Mouse (Mus musculus) heart, postnatal 0 days (tissue): Measurements from ENCODE around the gene S1pr2. TPM values are rescaled to one million over a fixed set of nuclear protein-coding genes. Genes with fewer than 3 reads are reported as not detected.
A peak's percentile ranks its signal among the peaks of the same experiment; 100 is the strongest.

Source experiments
- ATAC-seq: fragments of 200-750 bp; cut with Nextera tagmentation; 2 replicates; pipeline ENCODE4 v1.8.0; 2017; ENCODE audit warnings: low read depth, moderate number of reproducible peaks, moderate library complexity; ENCODE audit not compliant: insufficient read depth
- DNase-seq: peaks from one replicate; pipeline ENCODE4 v3.0.0-alpha.2; 2016; ENCODE audit warnings: low spot score
- H3K27ac ChIP-seq: fragments of 300-500 bp; sonication (generic); 2 replicates; pipeline ENCODE4 v1.5.1; 2014; ENCODE audit warnings: low read depth, mild to moderate bottlenecking
- H3K27me3 ChIP-seq: fragments of 300-500 bp; sonication (generic); 2 replicates; pipeline ENCODE4 v1.6.1; 2014; ENCODE audit warnings: low read length, mixed read lengths; ENCODE audit not compliant: control insufficient read depth, insufficient read depth
- H3K36me3 ChIP-seq: fragments of 300-500 bp; sonication (generic); replicated peaks from 2 replicates; pipeline ENCODE4 v1.6.1; 2014; ENCODE audit warnings: low read length, mixed read lengths; ENCODE audit not compliant: control insufficient read depth, insufficient read depth
- H3K4me1 ChIP-seq: fragments of 300-500 bp; sonication (generic); 2 replicates; pipeline ENCODE4 v1.6.1; 2014; ENCODE audit warnings: antibody characterized with exemption; ENCODE audit not compliant: control insufficient read depth, insufficient read depth
- H3K4me2 ChIP-seq: fragments of 300-500 bp; sonication (generic); 2 replicates; pipeline ENCODE4 v1.6.1; 2014; ENCODE audit warnings: low read depth, mild to moderate bottlenecking, low read length, moderate library complexity
- H3K4me3 ChIP-seq: fragments of 300-500 bp; sonication (generic); 2 replicates; pipeline ENCODE4 v1.5.1; 2014; ENCODE audit warnings: low read depth, low read length
- H3K9ac ChIP-seq: fragments of 300-500 bp; sonication (generic); replicated peaks from 2 replicates; pipeline ENCODE4 v1.6.1; 2014; ENCODE audit warnings: low read depth, low read length, mixed read lengths
- H3K9me3 ChIP-seq: fragments of 300-500 bp; sonication (generic); replicated peaks from 2 replicates; pipeline ENCODE4 v1.6.1; 2016; ENCODE audit warnings: low read length; ENCODE audit not compliant: control insufficient read depth
- CTCF ChIP-seq: IDR thresholded peaks from 2 replicates; pipeline ENCODE4 v1.5.1; 2016; ENCODE audit warnings: antibody characterized with exemption, control low read depth, low read depth
- EP300 ChIP-seq: IDR thresholded peaks from 2 replicates; pipeline ENCODE4 v1.6.1; 2016; ENCODE audit warnings: antibody characterized with exemption, low read depth
- WGBS: fragments of 180-500 bp; shearing (Covaris S2); extraction: QIAGEN DNeasy Blood & Tissue Kit; methylation state at CpG from one replicate; pipeline ENCODE4 v1.1.7; 2014; 5-methylcytosine and 5-hydroxymethylcytosine counted together
- polyA plus RNA-seq: library from polyadenylated mRNA; unstranded; fragments of >200 nt; fragmentation: Nextera tagmentation; extraction: Ambion mirVana; gene quantifications from 2 replicates; pipeline ENCODE4 v1.2.1, GENCODE M21; 2015
- total RNA-seq: library from RNA; depleted of rRNA; stranded (reverse); fragments of >200 nt; gene quantifications from 2 replicates; pipeline ENCODE4 v1.2.3, GENCODE M21; 2014; ENCODE audit warnings: low replicate concordance

Gene S1pr2
- total and polyA plus RNA-seq, 2 experiments from 2014 or later, result 7.4 to 8.5 TPM

- Histone ChIP-seq H3K9me3 (no peaks in the 10 kb centered on the region), H3K4me3 (no peak within 1 kb of the TSS), H3K4me2 (no peak within 1 kb of the TSS), H3K4me1 (no peaks in the 10 kb centered on the region), H3K27ac (no peak within 1 kb of the TSS), H3K36me3 (no peaks in the 10 kb centered on the region), H3K27me3 (no peaks in the 10 kb centered on the region), H3K9ac (no peak within 1 kb of the TSS)
- 77% methylated on average over 2 of the region's 2 CpGs for WGBS
- no peak for ATAC-seq
- no peak for DNase-seq
- no peak for TF ChIP-seq EP300
Observed at GRCm38 (mm10) chr9:20959430-20959938, 17.1 kb downstream of the S1pr2 start, which contains the start of gene Dnmt1. TSS of gene Dnmt1 (minus strand) at chr9:20959888.

GRCm38 (mm10) chr9:20956989-20957388 lies 19.6 kb downstream of the S1pr2 start:
- no peak overlapping the region for H3K4me2 ChIP-seq
- H3K4me1 ChIP-seq, result no peaks in the 10 kb centered on the region
- ATAC-seq, result no peak
- H3K9me3 ChIP-seq, result no peaks in the 10 kb centered on the region
- no peak for DNase-seq
- no peaks in the 10 kb centered on the region for H3K27me3 ChIP-seq
- no peak overlapping the region for H3K27ac ChIP-seq
- WGBS, result 60% methylated on average over 3 of the region's 3 CpGs
- TF ChIP-seq CTCF (no peak), EP300 (no peak)
- no peak overlapping the region for H3K4me3 ChIP-seq
- no peak overlapping the region for H3K9ac ChIP-seq
- H3K36me3 ChIP-seq, result no peaks in the 10 kb centered on the region

- DNase-seq, result peak; percentile 97
Observed at GRCm38 (mm10) chr9:20952520-20953227, 23.9 kb downstream of the S1pr2 start.

GRCm38 (mm10) chr9:20951966-20952519 lies 24.5 kb downstream of the S1pr2 start:
- Histone ChIP-seq H3K4me1 (0 out of 2 replicates have a peak, but pooled peaks cover 5% of the 10 kb centered on the region), H3K9ac (peak overlapping the region; percentile 74), H3K27ac (peak overlapping the region; percentile 75), H3K4me2 (peak overlapping the region; percentile 98), H3K9me3 (no peaks in the 10 kb centered on the region), H3K36me3 (no peaks in the 10 kb centered on the region; the same call in 1 of the 2 replicates), H3K4me3 (peak overlapping the region; percentile 85), H3K27me3 (no peaks in the 10 kb centered on the region)
- WGBS, result under 1% methylated on average over 17 of the region's 17 CpGs
- DNase-seq (no peak), ATAC-seq (peak; percentile 21; the same call in 1 of the 2 replicates)
- TF ChIP-seq CTCF, result no peak
- no peak for TF ChIP-seq EP300

More at GRCm38 (mm10) chr9:20952520-20953227, 23.9 kb downstream of the S1pr2 start:
- Histone ChIP-seq H3K27me3 (no peaks in the 10 kb centered on the region), H3K9me3 (no peaks in the 10 kb centered on the region), H3K4me3 (peak overlapping the region; percentile 85), H3K4me2 (peak overlapping the region; percentile 98), H3K36me3 (no peaks in the 10 kb centered on the region; the same call in 1 of the 2 replicates), H3K9ac (peak overlapping the region; percentile 74), H3K4me1 (0 out of 2 replicates have a peak, but pooled peaks cover 5% of the 10 kb centered on the region), H3K27ac (peak overlapping the region; percentile 75)
- TF ChIP-seq EP300, result 0 out of 2 replicates have a peak, but pooled peaks have one; percentile 51
- no peak for TF ChIP-seq CTCF
- WGBS, result under 1% methylated on average over 51 of the region's 51 CpGs
- peak; percentile 95 for ATAC-seq

- Histone ChIP-seq H3K4me1 (0 out of 2 replicates have a peak, but pooled peaks cover 5% of the 10 kb centered on the region), H3K4me3 (peak overlapping the region; percentile 85), H3K9ac (peak overlapping the region; percentile 74), H3K36me3 (no peaks in the 10 kb centered on the region; the same call in 1 of the 2 replicates), H3K27ac (peak overlapping the region; percentile 75; the same call in 1 of the 2 replicates), H3K9me3 (no peaks in the 10 kb centered on the region), H3K4me2 (peak overlapping the region; percentile 98), H3K27me3 (no peaks in the 10 kb centered on the region)
- DNase-seq (peak; percentile 52), ATAC-seq (peak; percentile 13; the same call in 1 of the 2 replicates)
- TF ChIP-seq EP300 (no peak), CTCF (no peak)
- WGBS, result 9% methylated on average over 14 of the region's 14 CpGs
Observed at GRCm38 (mm10) chr9:20951441-20951840, 25.1 kb downstream of the S1pr2 start.
